Mouse (Mus musculus) urinary bladder, postnatal 10 days (tissue): Measurements from ENCODE around the gene Gm136.
"Not testable (repeated sequence)": the region's sequence is repeated elsewhere in the genome, so short reads cannot be mapped to it uniquely, and the experiment has no call there.

Experiments used
- DNase-seq: peaks from one replicate; pipeline ENCODE4 v3.0.0; 2022; ENCODE audit warnings: low spot score

Gm136 gene

GRCm38 (mm10) chr4:34756163-34756562 is at the start of gene Gm136:
TSS of gene Gm136 (minus strand) at chr4:34756263.
- DNase-seq, result no peak

- DNase-seq, result no peak
These were observed 45.3 kb upstream of the Gm136 start for GRCm38 (mm10) chr4:34801166-34802034.

- DNase-seq, result no peak
These were observed 41.9 kb upstream of the Gm136 start for GRCm38 (mm10) chr4:34798005-34798404.

- DNase-seq, result no peak
These were observed 41.4 kb upstream of the Gm136 start for GRCm38 (mm10) chr4:34797294-34797983.

GRCm38 (mm10) chr4:34796294-34796693 is 40.2 kb upstream of the Gm136 start:
- no peak for DNase-seq

GRCm38 (mm10) chr4:34786476-34786875 is 30.4 kb upstream of the Gm136 start:
- no peak for DNase-seq

- DNase-seq, result no peak
These were observed 29.6 kb upstream of the Gm136 start for GRCm38 (mm10) chr4:34785646-34786045.

- no peak for DNase-seq
These were observed 28.8 kb upstream of the Gm136 start for GRCm38 (mm10) chr4:34784865-34785264.

- DNase-seq, result no peak
These were observed 26.7 kb upstream of the Gm136 start for GRCm38 (mm10) chr4:34782730-34783129.

- DNase-seq, result peak; percentile 43
These were observed 21.8 kb upstream of the Gm136 start, which contains the start of gene Smim8 for GRCm38 (mm10) chr4:34777677-34778527. TSS of gene Smim8 (minus strand) at chr4:34778423.

- DNase-seq, result no peak
These were observed 15.7 kb upstream of the Gm136 start for GRCm38 (mm10) chr4:34771652-34772371.

GRCm38 (mm10) chr4:34749236-34749635 is 6.8 kb downstream of the Gm136 start:
- no peak for DNase-seq

- no peak for DNase-seq
These were observed 21.6 kb downstream of the Gm136 start for GRCm38 (mm10) chr4:34734461-34734860.

GRCm38 (mm10) chr4:34733415-34733814 is 22.6 kb downstream of the Gm136 start:
- not testable (repeated sequence) for DNase-seq

GRCm38 (mm10) chr4:34729851-34730341 is 26.2 kb downstream of the Gm136 start, which contains the start of gene Cfap206:
TSS of gene Cfap206 (minus strand) at chr4:34730206.
- DNase-seq, result no peak

GRCm38 (mm10) chr4:34725710-34726109 is 30.4 kb downstream of the Gm136 start:
- not testable (repeated sequence) for DNase-seq

GRCm38 (mm10) chr4:34724306-34724705 is 31.8 kb downstream of the Gm136 start:
- no peak for DNase-seq

- no peak for DNase-seq
These were observed 32.9 kb downstream of the Gm136 start for GRCm38 (mm10) chr4:34723186-34723585.

- no peak for DNase-seq
These were observed 35.8 kb downstream of the Gm136 start for GRCm38 (mm10) chr4:34720127-34720895.

GRCm38 (mm10) chr4:34719421-34719820 is 36.6 kb downstream of the Gm136 start:
- no peak for DNase-seq
